Mouse (Mus musculus) ovary, adult 10 weeks (tissue): ENCODE results near the gene Gm16440. TPM values are rescaled to one million over a fixed set of nuclear protein-coding genes. Genes with fewer than 3 reads are reported as not detected.

Experiments
- polyA plus RNA-seq: library from polyadenylated mRNA; stranded (reverse); fragments of 350-450 nt; fragmentation: Illumina TruSeq; extraction: RNeasy Lipid Tissue Mini Kit (QIAGEN cat#74804); gene quantifications from one replicate; pipeline ENCODE4 v1.2.3, GENCODE M21; 2014

Gene Gm16440
- not detected for polyA plus RNA-seq

GRCm38 (mm10) chr14:6390219-6390618 is at the start of gene Gm16440:
Gene Gm16440 (minus strand): TSS chr14:6390319.

GRCm38 (mm10) chr14:6412382-6412781 is 22.3 kb upstream of the Gm16440 start, which contains the start of gene Gm3591:
Gene Gm3591 (minus strand): TSS chr14:6412482.

GRCm38 (mm10) chr14:6343578-6343977 is 46.5 kb downstream of the Gm16440 start, which contains the start of gene Gm3618:
Gene Gm3618 (minus strand): TSS chr14:6343678.

Other genes starting within 250 kb of the Gm16440 start
- gene Gm21560, start 171.0 kb downstream of the Gm16440 start, polyA plus RNA-seq: not detected
- gene Gm3411, start 103.1 kb downstream of the Gm16440 start, polyA plus RNA-seq: not detected
- not detected for gene Gm21103, start 85.5 kb downstream of the Gm16440 start, polyA plus RNA-seq
- gene Gm3618, start 46.6 kb downstream of the Gm16440 start, polyA plus RNA-seq: not detected
- 0.31 TPM for gene Gm3591, start 22.2 kb upstream of the Gm16440 start, polyA plus RNA-seq
- gene Gm3594, start 54.3 kb upstream of the Gm16440 start, polyA plus RNA-seq: not detected
- gene Gm8356, start 147.0 kb upstream of the Gm16440 start, polyA plus RNA-seq: not detected
- gene Gm3629, start 200.3 kb upstream of the Gm16440 start, polyA plus RNA-seq: not detected
- not detected for gene Gm3460, start 232.1 kb upstream of the Gm16440 start, polyA plus RNA-seq